Mouse (Mus musculus) CH12.LX (cell line): ENCODE results near the gene Fcgr1. TPM values are rescaled to one million over a fixed set of nuclear protein-coding genes. Genes with fewer than 3 reads are reported as not detected.
"Not testable (repeated sequence)": the region's sequence is repeated elsewhere in the genome, so short reads cannot be mapped to it uniquely, and the experiment has no call there.

Source experiments
- DNase-seq: peaks from one replicate; pipeline ENCODE4 v3.0.0-alpha.2; 2013; ENCODE audit errors: extremely low read depth
- H3K27ac ChIP-seq: 2 replicates; pipeline ENCODE4 v1.5.1; 2012; ENCODE audit warnings: low read depth, mild to moderate bottlenecking, control low read depth, moderate library complexity; ENCODE audit not compliant: insufficient read depth
- H3K27me3 ChIP-seq: replicated peaks from 2 replicates; pipeline ENCODE3; 2012; ENCODE audit warnings: inconsistent platforms
- H3K36me3 ChIP-seq, 2 experiments: replicated peaks in 1 of 2; 2 replicates each; pipeline versions ENCODE3 to v1.6.1; 2012; ENCODE audit warnings: inconsistent platforms in 1 of 2, low read length in 1 of 2, mild to moderate bottlenecking in 1 of 2, mixed read lengths in 1 of 2, moderate library complexity in 1 of 2; ENCODE audit not compliant: control insufficient read depth in 1 of 2, insufficient read depth in 1 of 2
- H3K4me1 ChIP-seq, 2 experiments: 2 replicates each; pipeline ENCODE4 v1.6.1; 2012; ENCODE audit warnings: inconsistent platforms in 1 of 2, moderate library complexity in 1 of 2; ENCODE audit not compliant: insufficient read depth in 2 of 2, control insufficient read depth in 1 of 2
- H3K4me2 ChIP-seq: 2 replicates; pipeline ENCODE4 v1.6.1; 2012; ENCODE audit warnings: low read depth, mild to moderate bottlenecking, control low read depth; ENCODE audit not compliant: poor library complexity, insufficient read depth, severe bottlenecking
- H3K4me3 ChIP-seq, 3 experiments: fragments of 150-350 bp in 1 of 3; sonication (generic) in 1 of 3; replicated peaks in 1 of 3; 2 replicates each; pipeline versions ENCODE3 to v1.5.1; 2011 to 2012; ENCODE audit warnings: low read depth in 2 of 3, low read length in 2 of 3, mild to moderate bottlenecking in 2 of 3, moderate library complexity in 2 of 3, control low read depth in 1 of 3, improper control_type of control experiment in 1 of 3, inconsistent platforms in 1 of 3, mixed read lengths in 1 of 3; ENCODE audit not compliant: poor library complexity in 1 of 3
- H3K79me2 ChIP-seq: replicated peaks from 2 replicates; pipeline ENCODE4 v1.6.1; 2012; ENCODE audit warnings: mild to moderate bottlenecking, moderate library complexity; ENCODE audit not compliant: control insufficient read depth, poor library complexity, insufficient read depth, severe bottlenecking; ENCODE audit errors: extremely low read depth
- H3K9ac ChIP-seq: 2 replicates; pipeline ENCODE4 v1.6.1; 2012; ENCODE audit warnings: low read depth, mild to moderate bottlenecking, control low read depth, moderate library complexity; ENCODE audit not compliant: insufficient read depth
- H3K9me3 ChIP-seq: replicated peaks from 2 replicates; pipeline ENCODE3; 2012; ENCODE audit warnings: low read length, inconsistent platforms, mixed read lengths
- BHLHE40 ChIP-seq: IDR thresholded peaks from 2 replicates; pipeline ENCODE4 v1.6.1; 2011; ENCODE audit warnings: mild to moderate bottlenecking, low read depth, low read length, improper control_type of control experiment
- ELF1 ChIP-seq: IDR thresholded peaks from 2 replicates; pipeline ENCODE4 v1.6.1; 2014; ENCODE audit warnings: low read depth, mild to moderate bottlenecking, inconsistent platforms, low read length, improper control_type of control experiment
- HCFC1 ChIP-seq: IDR thresholded peaks from 2 replicates; pipeline ENCODE4 v1.6.1; 2012; ENCODE audit warnings: low read depth, mild to moderate bottlenecking, inconsistent platforms, low read length, improper control_type of control experiment
- MXI1 ChIP-seq: IDR thresholded peaks from 2 replicates; pipeline ENCODE4 v1.6.1; 2011; ENCODE audit warnings: mild to moderate bottlenecking, low read depth, low read length, improper control_type of control experiment
- NELFE ChIP-seq: IDR thresholded peaks from 2 replicates; pipeline ENCODE4 v1.6.1; 2011; ENCODE audit warnings: low read depth, low read length, improper control_type of control experiment
- NRF1 ChIP-seq: IDR thresholded peaks from 2 replicates; pipeline ENCODE4 v1.6.1; 2014; ENCODE audit warnings: low read depth, mild to moderate bottlenecking, inconsistent platforms, low read length, improper control_type of control experiment, moderate library complexity
- POLR2A ChIP-seq: IDR thresholded peaks from 2 replicates; pipeline ENCODE4 v1.6.1; 2011; ENCODE audit warnings: low read depth, mild to moderate bottlenecking, improper control_type of control experiment, low read length
- POLR2AphosphoS2 ChIP-seq: IDR thresholded peaks from 2 replicates; pipeline ENCODE4 v1.6.1; 2011; ENCODE audit warnings: low read depth, low read length, improper control_type of control experiment
- TBP ChIP-seq: conservative IDR thresholded peaks from 2 replicates; pipeline ENCODE4 v1.6.1; 2011; ENCODE audit warnings: low read depth, low read length, improper control_type of control experiment
- TCF12 ChIP-seq: IDR thresholded peaks from 2 replicates; pipeline ENCODE4 v1.6.1; 2014; ENCODE audit warnings: low read depth, mild to moderate bottlenecking, inconsistent platforms, low read length, improper control_type of control experiment
- ZMIZ1 ChIP-seq: IDR thresholded peaks from 2 replicates; pipeline ENCODE4 v1.6.1; 2012; ENCODE audit warnings: low read depth, mild to moderate bottlenecking, inconsistent platforms, low read length, improper control_type of control experiment
- ZNF384 ChIP-seq: IDR thresholded peaks from 2 replicates; pipeline ENCODE4 v1.6.1; 2012; ENCODE audit warnings: low read depth, low read length, improper control_type of control experiment, inconsistent platforms
- dilution Hi-C: fragments of 300-500 bp; cut with MboI; formaldehyde crosslinking; loops from 2 replicates; pipeline ENCODE4 v1.14.3; 2020; ENCODE audit warnings: low sequenced_read_pairs; ENCODE audit not compliant: extremely low pct_unique_long_range_greater_than_20kb, extremely low pct_ligation_motif_present
- in situ Hi-C: fragments of 300-500 bp; cut with MboI; formaldehyde crosslinking; loops from 3 replicates; pipeline ENCODE4 v1.14.3; 2019; ENCODE audit warnings: low sequenced_read_pairs, low pct_ligation_motif_present, low pct_unique_long_range_greater_than_20kb, mixed read lengths
- polyA plus RNA-seq: library from polyadenylated mRNA; unstranded; fragments of >175 nt; gene quantifications from 2 replicates; pipeline ENCODE4 v1.2.1, GENCODE M21; 2012; ENCODE audit warnings: low read depth; ENCODE audit not compliant: insufficient read length
- total RNA-seq, 2 experiments: library from RNA; depleted of rRNA; stranded (reverse); fragments of 300-350 nt in 1 of 2; fragments of >200 nt in 1 of 2; gene quantifications; 2 replicates each; pipeline ENCODE4 v1.2.3; 2012 to 2014

Fcgr1 gene
- total and polyA plus RNA-seq, 3 experiments, result not detected

DNA sequence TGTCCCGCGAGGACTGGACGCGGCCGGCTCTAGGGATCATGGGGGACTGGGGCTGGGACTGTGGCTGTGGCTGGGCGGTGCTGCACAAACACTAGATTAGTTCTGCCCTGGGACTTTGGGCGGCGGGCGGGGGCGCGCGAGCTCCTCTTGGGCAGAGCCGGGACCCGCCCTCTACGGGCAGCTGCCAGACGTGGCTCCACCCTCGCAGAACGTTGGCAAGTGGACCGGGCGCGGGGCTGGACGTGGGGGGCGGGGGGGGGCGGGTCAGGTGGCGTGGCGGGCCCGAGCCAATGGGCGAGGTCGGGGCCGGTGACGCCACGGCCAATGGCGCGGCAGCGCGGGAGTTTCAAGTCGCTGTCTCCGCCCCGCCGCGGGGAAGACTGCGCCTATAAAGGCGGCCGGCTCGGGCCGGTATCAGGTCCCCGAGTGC, 47.3 kb downstream of the Fcgr1 start, which contains the start of gene Hist2h3c1:
Hist2h3c1 (plus strand) TSS at position 259 of the 430 bp plus-strand sequence.
- H3K9me3 ChIP-seq, H3K36me3 ChIP-seq, in situ Hi-C loops, H3K27me3 ChIP-seq, dilution Hi-C loops, DNase-seq, H3K79me2 ChIP-seq: not testable (repeated sequence)
- Histone ChIP-seq H3K9ac (peak within 1 kb of the TSS; percentile 89; the same call in 1 of the 2 replicates), H3K4me3 (peak within 1 kb of the TSS; percentile 41 to 69 (median 63)), H3K4me1 (peaks cover 10 to 39% of the 10 kb centered on the region in 2 experiments), H3K27ac (peak within 1 kb of the TSS; percentile 95), H3K4me2 (peak within 1 kb of the TSS; percentile 62)

DNA sequence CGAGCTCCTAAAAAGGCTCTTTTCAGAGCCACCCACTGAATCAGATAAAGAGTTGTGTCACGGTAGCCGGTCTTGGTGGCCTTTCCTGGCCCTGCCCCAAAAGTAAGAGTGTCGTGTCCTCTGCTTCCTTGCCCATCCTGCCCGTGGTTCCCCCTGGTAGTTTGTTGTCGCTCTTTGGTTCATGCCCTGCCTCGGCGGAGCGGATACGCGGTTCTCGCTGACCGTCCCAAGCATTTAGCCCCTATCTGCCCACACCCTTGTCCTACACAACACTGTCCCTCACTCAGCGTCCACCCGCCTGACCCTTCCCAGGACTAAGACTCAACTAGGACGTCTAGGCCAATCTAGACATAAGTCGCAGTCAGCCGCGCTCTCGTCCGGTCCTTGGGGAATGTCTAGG, 47.8 kb downstream of the Fcgr1 start:
- in situ Hi-C loops, dilution Hi-C loops, H3K9me3 ChIP-seq: not testable (repeated sequence)
- peak overlapping the region; percentile 30 to 69 (median 33) for H3K4me3 ChIP-seq
- peak overlapping the region; percentile 62; the same call in 1 of the 2 replicates for H3K9ac ChIP-seq
- TF ChIP-seq POLR2AphosphoS2 (peak; percentile 76), POLR2A (peak; percentile 54), ZMIZ1 (0 out of 2 replicates have a peak, but pooled peaks have one; percentile 34)
- TF ChIP-seq, all 38 proteins: peak for 3; not testable (repeated sequence) for 35
- peak overlapping the region; percentile 95 for H3K27ac ChIP-seq
- not testable (repeated sequence) for H3K4me2 ChIP-seq, H3K79me2 ChIP-seq, H3K27me3 ChIP-seq, H3K36me3 ChIP-seq, DNase-seq
- peaks cover 10 to 36% of the 10 kb centered on the region in 2 experiments for H3K4me1 ChIP-seq

DNA sequence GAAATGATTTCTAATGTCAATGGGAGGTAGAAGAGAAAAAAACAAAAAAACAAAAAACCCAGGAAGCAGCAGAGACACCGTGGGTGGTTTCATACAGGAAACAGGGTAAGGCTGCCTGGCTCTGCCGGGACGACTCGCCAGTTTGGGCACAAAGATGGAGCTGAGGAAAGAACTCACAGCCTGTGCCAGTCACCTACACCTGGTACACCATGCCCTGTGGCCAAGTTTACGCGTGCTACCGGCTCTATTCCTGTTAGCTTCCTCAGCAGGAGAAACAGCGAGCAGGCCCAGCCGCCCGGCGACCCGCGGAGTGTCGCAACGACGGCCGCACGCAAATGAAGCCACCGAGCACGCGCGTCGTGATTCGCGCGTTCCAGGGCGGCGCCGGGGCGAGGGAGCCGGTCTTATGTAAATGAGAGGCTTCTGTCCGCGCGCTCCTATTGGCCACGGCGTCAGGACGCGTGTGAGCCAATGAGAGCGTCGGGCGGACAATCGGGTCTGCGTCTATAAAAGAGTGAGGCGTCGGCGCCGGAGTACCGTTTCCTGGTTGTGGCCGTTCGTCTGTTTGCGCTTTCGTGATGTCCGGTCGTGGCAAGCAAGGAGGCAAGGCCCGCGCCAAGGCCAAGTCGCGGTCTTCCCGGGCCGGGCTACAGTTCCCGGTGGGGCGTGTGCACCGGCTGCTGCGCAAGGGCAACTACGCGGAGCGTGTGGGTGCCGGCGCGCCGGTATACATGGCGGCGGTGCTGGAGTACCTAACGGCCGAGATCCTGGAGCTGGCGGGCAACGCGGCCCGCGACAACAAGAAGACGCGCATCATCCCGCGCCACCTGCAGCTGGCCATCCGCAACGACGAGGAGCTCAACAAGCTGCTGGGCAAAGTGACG, 48.5 kb downstream of the Fcgr1 start, which contains the start of gene Hist2h2aa1:
Hist2h2aa1 (plus strand) TSS at position 495 of the 884 bp plus-strand sequence.
- H3K9me3 ChIP-seq, in situ Hi-C loops, H3K79me2 ChIP-seq, H3K27me3 ChIP-seq, dilution Hi-C loops: not testable (repeated sequence)
- Histone ChIP-seq H3K4me2 (peak within 1 kb of the TSS; percentile 59), H3K27ac (peak within 1 kb of the TSS; percentile 95), H3K9ac (peak within 1 kb of the TSS; percentile 87)
- peak; percentile 72 for DNase-seq
- TF ChIP-seq MXI1 (peak; percentile 75), TCF12 (peak; percentile 85), HCFC1 (peak; percentile 11), NRF1 (peak; percentile 52), POLR2A (peak; percentile 67), BHLHE40 (0 out of 2 replicates have a peak, but pooled peaks have one; percentile 19), ZMIZ1 (peak; percentile 64), TBP (0 out of 2 replicates have a peak, but pooled peaks have one; percentile 57), ELF1 (peak; percentile 66; the same call in 1 of the 2 replicates), NELFE (0 out of 2 replicates have a peak, but pooled peaks have one; percentile 35), ZNF384 (peak; percentile 81)
- TF ChIP-seq, all 38 proteins: peak for 11; not testable (repeated sequence) for 27
- Histone ChIP-seq H3K4me1 (peaks cover 10 to 36% of the 10 kb centered on the region in 2 experiments), H3K4me3 (peak within 1 kb of the TSS; percentile 66 to 73 (median 69))
- not testable (repeated sequence) for H3K36me3 ChIP-seq
